Mouse (Mus musculus): ENCODE measurements around the gene Gk5.

The Gk5 gene

DNA sequence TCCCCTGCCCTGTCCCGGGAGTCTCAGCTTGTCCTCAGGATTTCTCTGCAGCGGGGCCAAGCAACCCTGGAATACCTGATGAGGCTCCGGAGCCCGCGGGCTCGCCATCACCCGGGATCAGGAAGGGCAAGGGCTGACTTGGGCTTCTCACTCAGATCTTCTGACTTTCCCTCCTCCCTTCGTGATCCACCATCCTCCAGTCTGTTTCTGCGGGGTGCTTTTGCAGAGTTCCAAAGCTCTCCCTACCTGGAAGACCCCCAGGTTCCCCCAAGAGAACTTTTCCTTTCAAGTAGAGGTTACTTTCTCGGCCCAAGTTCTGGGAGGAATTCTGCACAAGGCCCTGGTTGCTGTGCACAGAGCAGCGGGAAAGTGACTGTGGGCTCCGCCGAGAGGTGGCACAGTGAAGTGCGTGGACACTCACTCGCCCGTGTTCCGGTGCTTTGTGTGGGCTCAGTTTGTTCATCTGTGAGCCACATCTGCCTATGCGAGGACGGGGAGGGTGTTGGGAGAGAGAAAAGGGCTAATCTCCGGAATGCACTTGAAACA is 77.5 kb downstream of the Gk5 start:
- H3K4me3 ChIP-seq (replicated peaks; ENCODE audit: low read length) = peak overlapping the region; percentile 97
- peaks cover 10% of the 10 kb centered on the region; the same call in 1 of the 2 replicates for H3K36me3 ChIP-seq (ENCODE audit: insufficient read depth, low read length)
- no peaks in the 10 kb centered on the region for H3K27me3 ChIP-seq (ENCODE audit: insufficient read depth, low read length)
- peaks cover 41% of the 10 kb centered on the region for H3K4me1 ChIP-seq (replicated peaks; ENCODE audit: low read depth, low read length)
- TF ChIP-seq CTCF (conservative IDR thresholded peaks at IDR 0.05; ENCODE audit: low read length) = no peak
- no peak for TF ChIP-seq POU5F1 (IDR thresholded peaks at IDR 0.05; ENCODE audit: borderline replicate concordance, low read length)
- TF ChIP-seq NANOG (IDR thresholded peaks at IDR 0.05; ENCODE audit: borderline replicate concordance, low read length) = no peak
- no peaks in the 10 kb centered on the region for H3K9me3 ChIP-seq (ENCODE audit: low read length)

DNA sequence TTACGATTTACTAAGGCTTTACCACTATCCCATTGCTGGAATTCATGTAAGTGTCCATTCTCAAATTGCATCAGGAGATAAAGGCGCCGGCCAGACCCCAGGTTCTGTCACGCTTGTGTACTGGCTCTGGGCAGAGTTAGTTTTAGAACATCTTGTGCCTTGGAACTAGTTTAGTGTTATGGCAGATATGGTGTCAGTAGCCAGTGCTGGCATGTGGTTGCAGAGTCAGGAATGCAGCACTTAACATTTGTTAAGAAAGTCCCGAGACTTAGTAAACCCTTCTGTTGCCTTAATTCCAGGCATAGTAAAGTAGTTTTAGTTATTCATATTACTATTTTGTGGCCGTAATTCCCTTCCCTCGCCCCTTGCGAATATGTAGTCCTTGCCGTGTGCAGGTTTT is 78.6 kb downstream of the Gk5 start:
- H3K36me3 ChIP-seq (ENCODE audit: insufficient read depth, low read length) = peaks cover 21% of the 10 kb centered on the region
- H3K27me3 ChIP-seq (ENCODE audit: insufficient read depth, low read length) = no peaks in the 10 kb centered on the region
- peak overlapping the region; percentile 97 for H3K4me3 ChIP-seq (replicated peaks; ENCODE audit: low read length)
- TF ChIP-seq POU5F1 (IDR thresholded peaks at IDR 0.05; ENCODE audit: borderline replicate concordance, low read length) (no peak), NANOG (IDR thresholded peaks at IDR 0.05; ENCODE audit: borderline replicate concordance, low read length) (no peak), CTCF (conservative IDR thresholded peaks at IDR 0.05; ENCODE audit: low read length) (no peak)
- H3K9me3 ChIP-seq (ENCODE audit: low read length) = no peaks in the 10 kb centered on the region
- H3K4me1 ChIP-seq (replicated peaks; ENCODE audit: low read depth, low read length) = peaks cover 36% of the 10 kb centered on the region

DNA sequence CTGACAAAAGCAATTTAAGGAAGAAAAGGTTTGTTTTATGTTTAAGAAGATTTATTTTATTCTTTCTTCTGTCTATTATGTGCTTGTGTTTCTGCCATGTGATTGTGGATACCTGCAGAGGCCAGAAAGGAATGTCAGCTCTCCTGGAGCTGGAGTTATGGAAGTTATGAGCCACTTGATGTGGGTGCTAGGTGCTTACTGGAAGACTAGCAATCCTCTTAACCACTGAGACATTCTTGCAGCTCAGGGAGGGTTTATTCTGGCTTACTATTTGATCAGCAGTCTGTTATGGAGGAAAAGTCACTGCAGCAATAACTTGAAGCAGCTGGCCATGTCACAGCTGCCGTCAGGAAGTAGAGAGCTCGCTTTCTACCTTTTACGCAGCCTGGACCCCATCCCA is 84.5 kb downstream of the Gk5 start:
- no peak for TF ChIP-seq CTCF (conservative IDR thresholded peaks at IDR 0.05; ENCODE audit: low read length)
- TF ChIP-seq NANOG (IDR thresholded peaks at IDR 0.05; ENCODE audit: borderline replicate concordance, low read length) = no peak
- TF ChIP-seq POU5F1 (IDR thresholded peaks at IDR 0.05; ENCODE audit: borderline replicate concordance, low read length) = no peak
- H3K4me1 ChIP-seq (replicated peaks; ENCODE audit: low read depth, low read length) = peaks cover 16% of the 10 kb centered on the region
- H3K36me3 ChIP-seq (ENCODE audit: insufficient read depth, low read length) = peaks cover 62% of the 10 kb centered on the region
- H3K27me3 ChIP-seq (ENCODE audit: insufficient read depth, low read length) = no peaks in the 10 kb centered on the region
- H3K4me3 ChIP-seq (replicated peaks; ENCODE audit: low read length) = no peak overlapping the region
- H3K9me3 ChIP-seq (ENCODE audit: low read length) = no peaks in the 10 kb centered on the region

DNA sequence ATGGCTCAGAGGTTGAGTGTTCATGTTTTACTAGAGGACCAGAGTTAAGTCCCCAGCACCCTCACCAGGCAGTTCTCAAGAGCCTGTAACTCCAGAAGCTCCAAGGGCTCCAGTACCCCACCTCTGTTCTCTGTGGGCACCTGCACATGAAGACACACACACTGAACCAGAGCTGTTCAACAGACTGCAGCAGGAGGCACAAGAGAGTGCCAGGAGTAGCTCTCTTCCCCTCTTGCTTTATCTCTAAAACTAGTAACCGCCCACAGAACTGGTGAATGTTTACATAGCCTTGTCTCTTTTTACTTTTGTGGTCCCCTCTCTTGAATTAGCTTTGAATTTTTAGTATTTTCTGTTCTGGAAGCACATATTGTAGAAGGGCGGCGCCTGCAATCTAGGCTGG is 88.3 kb downstream of the Gk5 start:
- no peaks in the 10 kb centered on the region for H3K9me3 ChIP-seq (ENCODE audit: low read length)
- no peak overlapping the region for H3K4me3 ChIP-seq (replicated peaks; ENCODE audit: low read length)
- H3K27me3 ChIP-seq (ENCODE audit: insufficient read depth, low read length) = no peaks in the 10 kb centered on the region
- TF ChIP-seq CTCF (conservative IDR thresholded peaks at IDR 0.05; ENCODE audit: low read length) = no peak
- no peak for TF ChIP-seq NANOG (IDR thresholded peaks at IDR 0.05; ENCODE audit: borderline replicate concordance, low read length)
- TF ChIP-seq POU5F1 (IDR thresholded peaks at IDR 0.05; ENCODE audit: borderline replicate concordance, low read length) = no peak
- peaks cover 13% of the 10 kb centered on the region for H3K4me1 ChIP-seq (replicated peaks; ENCODE audit: low read depth, low read length)
- peaks cover 44% of the 10 kb centered on the region for H3K36me3 ChIP-seq (ENCODE audit: insufficient read depth, low read length)

DNA sequence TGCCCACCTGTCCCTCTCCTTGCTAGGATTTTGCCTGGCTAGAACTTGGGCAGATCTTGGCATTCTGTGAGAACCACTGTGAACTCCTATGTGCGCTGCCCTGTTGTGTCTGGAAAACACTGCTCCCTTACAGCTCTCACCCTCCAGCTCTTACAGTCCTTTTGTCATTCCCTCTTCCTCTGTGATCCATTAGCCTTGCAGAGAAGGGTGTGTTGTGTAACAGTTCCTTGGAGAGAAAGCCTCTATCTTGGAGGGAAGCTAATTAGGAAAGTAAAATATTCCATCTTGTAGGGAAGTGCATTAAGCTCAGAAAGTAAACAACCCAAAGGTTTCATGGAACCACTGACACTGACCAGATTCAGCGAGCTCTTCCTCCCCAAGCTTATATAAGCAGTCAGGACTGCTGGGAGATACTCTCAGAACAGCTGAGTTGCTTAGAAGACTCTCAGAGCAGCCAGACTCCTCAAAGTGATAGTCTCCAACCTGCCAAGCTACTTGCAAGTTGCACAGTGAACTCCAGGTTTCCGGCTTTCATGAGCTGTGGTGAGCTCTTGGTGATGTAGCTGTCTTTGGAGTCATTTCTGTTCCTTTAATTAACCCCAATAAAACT is 94.0 kb downstream of the Gk5 start:
- peaks cover 28% of the 10 kb centered on the region for H3K4me1 ChIP-seq (replicated peaks; ENCODE audit: low read depth, low read length)

DNA sequence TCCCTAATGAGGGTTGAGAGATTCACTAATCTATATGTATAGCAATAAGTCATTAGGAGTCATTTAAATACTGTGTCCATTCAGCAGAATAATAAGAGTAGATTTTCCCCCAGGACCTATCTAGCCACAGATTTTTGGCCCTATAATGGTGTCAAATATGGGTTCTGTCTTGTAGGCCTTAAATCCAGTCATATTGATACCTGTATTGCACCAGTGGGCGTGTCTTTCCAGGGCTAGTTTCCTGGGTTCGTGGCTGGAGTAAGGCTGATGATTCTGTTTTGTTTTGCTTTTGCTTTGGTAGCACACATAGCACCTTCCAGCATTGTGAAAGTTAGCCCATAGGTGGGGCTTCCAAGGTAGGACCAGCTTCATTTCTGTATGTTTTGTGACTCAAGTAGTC is 95.0 kb downstream of the Gk5 start:
- no peaks in the 10 kb centered on the region for H3K27me3 ChIP-seq (ENCODE audit: insufficient read depth, low read length)
- H3K4me1 ChIP-seq (replicated peaks; ENCODE audit: low read depth, low read length) = peaks cover 28% of the 10 kb centered on the region
- no peak overlapping the region for H3K4me3 ChIP-seq (replicated peaks; ENCODE audit: low read length)
- H3K36me3 ChIP-seq (ENCODE audit: insufficient read depth, low read length) = peaks cover 45% of the 10 kb centered on the region
- no peaks in the 10 kb centered on the region for H3K9me3 ChIP-seq (ENCODE audit: low read length)
- no peak for TF ChIP-seq NANOG (IDR thresholded peaks at IDR 0.05; ENCODE audit: borderline replicate concordance, low read length)
- no peak for TF ChIP-seq CTCF (conservative IDR thresholded peaks at IDR 0.05; ENCODE audit: low read length)
- TF ChIP-seq POU5F1 (IDR thresholded peaks at IDR 0.05; ENCODE audit: borderline replicate concordance, low read length) = no peak

More for the DNA sequence above, 94.0 kb downstream of the Gk5 start:
- TF ChIP-seq POU5F1 (IDR thresholded peaks at IDR 0.05; ENCODE audit: borderline replicate concordance, low read length) = no peak
- no peak for TF ChIP-seq CTCF (conservative IDR thresholded peaks at IDR 0.05; ENCODE audit: low read length)
- no peak for TF ChIP-seq NANOG (IDR thresholded peaks at IDR 0.05; ENCODE audit: borderline replicate concordance, low read length)
- no peak overlapping the region for H3K4me3 ChIP-seq (replicated peaks; ENCODE audit: low read length)
- H3K27me3 ChIP-seq (ENCODE audit: insufficient read depth, low read length) = no peaks in the 10 kb centered on the region
- H3K9me3 ChIP-seq (ENCODE audit: low read length) = no peaks in the 10 kb centered on the region
- peaks cover 39% of the 10 kb centered on the region for H3K36me3 ChIP-seq (ENCODE audit: insufficient read depth, low read length)

DNA sequence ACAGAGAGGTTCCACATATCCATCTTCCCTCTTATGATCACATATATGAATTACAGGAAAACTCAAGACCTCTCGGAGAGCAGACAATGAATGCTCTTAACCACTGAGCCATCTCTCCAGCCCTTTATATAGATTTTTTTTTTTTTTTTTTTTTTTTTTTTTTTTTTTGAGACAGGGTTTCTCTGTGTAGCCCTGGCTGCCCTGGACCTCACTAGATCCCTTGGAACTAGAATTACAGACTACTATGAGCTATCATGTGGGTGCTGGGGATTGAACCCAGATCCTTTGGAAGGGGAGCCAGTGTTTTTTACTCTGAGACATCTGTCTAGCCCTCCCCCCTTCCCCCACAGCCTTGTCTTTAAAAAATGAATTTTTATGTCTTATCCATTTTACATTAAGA is 98.1 kb downstream of the Gk5 start:
- Histone ChIP-seq H3K27me3 (ENCODE audit: insufficient read depth, low read length) (no peaks in the 10 kb centered on the region), H3K9me3 (ENCODE audit: low read length) (no peaks in the 10 kb centered on the region), H3K36me3 (ENCODE audit: insufficient read depth, low read length) (peaks cover 46% of the 10 kb centered on the region), H3K4me3 (replicated peaks; ENCODE audit: low read length) (no peak overlapping the region), H3K4me1 (replicated peaks; ENCODE audit: low read depth, low read length) (peaks cover 22% of the 10 kb centered on the region)
- TF ChIP-seq POU5F1 (IDR thresholded peaks at IDR 0.05; ENCODE audit: borderline replicate concordance, low read length) (no peak), NANOG (IDR thresholded peaks at IDR 0.05; ENCODE audit: borderline replicate concordance, low read length) (no peak), CTCF (conservative IDR thresholded peaks at IDR 0.05; ENCODE audit: low read length) (no peak)

DNA sequence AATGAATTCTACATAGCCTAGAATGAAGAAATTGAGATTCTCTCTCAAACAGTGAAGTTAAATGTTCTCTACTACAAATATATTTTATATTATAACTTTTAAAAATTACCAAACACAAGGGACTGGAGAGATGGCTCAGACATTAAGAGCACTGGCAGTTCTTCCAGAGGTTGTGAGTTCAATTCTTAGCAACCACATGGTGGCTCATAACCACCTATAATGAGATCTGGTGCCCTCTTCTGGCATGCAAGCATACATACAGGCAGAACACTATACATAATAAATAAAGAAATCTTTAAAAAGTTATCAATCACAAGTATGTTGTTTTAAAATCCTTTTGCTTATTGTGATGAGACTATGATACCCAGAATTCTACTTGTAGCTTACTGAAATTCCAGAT is 98.6 kb downstream of the Gk5 start:
- H3K4me3 ChIP-seq (replicated peaks; ENCODE audit: low read length) = no peak overlapping the region
- H3K36me3 ChIP-seq (ENCODE audit: insufficient read depth, low read length) = peaks cover 44% of the 10 kb centered on the region
- H3K4me1 ChIP-seq (replicated peaks; ENCODE audit: low read depth, low read length) = peaks cover 17% of the 10 kb centered on the region
- TF ChIP-seq CTCF (conservative IDR thresholded peaks at IDR 0.05; ENCODE audit: low read length) (peak; percentile 30), POU5F1 (IDR thresholded peaks at IDR 0.05; ENCODE audit: borderline replicate concordance, low read length) (no peak), NANOG (IDR thresholded peaks at IDR 0.05; ENCODE audit: borderline replicate concordance, low read length) (no peak)
- no peaks in the 10 kb centered on the region for H3K9me3 ChIP-seq (ENCODE audit: low read length)
- H3K27me3 ChIP-seq (ENCODE audit: insufficient read depth, low read length) = no peaks in the 10 kb centered on the region

All from E14TG2a.4 (cell line).